Mouse (Mus musculus) myocyte (in vitro differentiated cells): ENCODE measurements around the gene Ifitm5. TPM values are rescaled to one million over a fixed set of nuclear protein-coding genes. Genes with fewer than 3 reads are reported as not detected.

Source experiments
- H3K27me3 ChIP-seq: one replicate; pipeline ENCODE4 v1.6.1; 2011; ENCODE audit not compliant: control insufficient read depth, insufficient read depth, insufficient read length
- H3K36me3 ChIP-seq: one replicate; pipeline ENCODE4 v1.6.1; 2011; ENCODE audit not compliant: control insufficient read depth, insufficient read depth
- H3K4me2 ChIP-seq: one replicate; pipeline ENCODE4 v1.6.1; 2011; ENCODE audit warnings: low read depth, control low read depth
- H3K4me3 ChIP-seq: one replicate; pipeline ENCODE4 v1.5.1; 2011; ENCODE audit warnings: mild to moderate bottlenecking, control low read depth, moderate library complexity
- H3K79me2 ChIP-seq: one replicate; pipeline ENCODE4 v1.6.1; 2011; ENCODE audit not compliant: control insufficient read depth, insufficient read depth
- H3ac ChIP-seq: one replicate; pipeline ENCODE4 v1.6.1; 2011; ENCODE audit not compliant: control insufficient read depth, insufficient read length
- CEBPB ChIP-seq: IDR thresholded peaks from 2 replicates; pipeline ENCODE4 v1.6.1; 2011; ENCODE audit warnings: mild to moderate bottlenecking, moderate library complexity; ENCODE audit not compliant: poor library complexity, insufficient read depth, severe bottlenecking
- E2F4 ChIP-seq: IDR thresholded peaks from one replicate; pipeline ENCODE4 v1.6.1; 2011; ENCODE audit warnings: mild to moderate bottlenecking, control low read depth, moderate library complexity; ENCODE audit not compliant: insufficient read depth
- MAX ChIP-seq: IDR thresholded peaks from one replicate; pipeline ENCODE4 v1.6.1; 2011; ENCODE audit warnings: low read depth, mild to moderate bottlenecking, control low read depth
- MYOD1 ChIP-seq, 3 experiments: IDR thresholded peaks; one replicate each; pipeline ENCODE4 v1.6.1; 2011; ENCODE audit warnings: control low read depth in 2 of 3, low read depth in 2 of 3, mild to moderate bottlenecking in 2 of 3, moderate library complexity in 1 of 3; ENCODE audit not compliant: insufficient read length in 2 of 3, control insufficient read depth in 1 of 3
- MYOG ChIP-seq, 3 experiments: IDR thresholded peaks; one replicate each; pipeline ENCODE4 v1.6.1; 2011; ENCODE audit warnings: control low read depth in 2 of 3, low read depth in 2 of 3, mild to moderate bottlenecking in 2 of 3; ENCODE audit not compliant: insufficient read length in 2 of 3, control insufficient read depth in 1 of 3, insufficient read depth in 1 of 3
- POLR2A ChIP-seq: IDR thresholded peaks from one replicate; pipeline ENCODE4 v1.6.1; 2011; ENCODE audit warnings: low read depth, mild to moderate bottlenecking, control low read depth, moderate library complexity; ENCODE audit not compliant: insufficient read length
- POLR2AphosphoS2 ChIP-seq: IDR thresholded peaks from one replicate; pipeline ENCODE4 v1.6.1; 2011; ENCODE audit warnings: low read depth, control low read depth; ENCODE audit not compliant: insufficient read length
- REST ChIP-seq: IDR thresholded peaks from one replicate; pipeline ENCODE4 v1.6.1; 2011; ENCODE audit warnings: mild to moderate bottlenecking, control low read depth, moderate library complexity; ENCODE audit not compliant: insufficient read depth, insufficient read length
- SRF ChIP-seq: IDR thresholded peaks from one replicate; pipeline ENCODE4 v1.6.1; 2011; ENCODE audit warnings: low read depth; ENCODE audit not compliant: control insufficient read depth, insufficient read length
- TCF12 ChIP-seq: IDR thresholded peaks from one replicate; pipeline ENCODE4 v1.6.1; 2011; ENCODE audit warnings: mild to moderate bottlenecking, control low read depth; ENCODE audit not compliant: poor library complexity, insufficient read depth, severe bottlenecking
- TCF3 ChIP-seq: IDR thresholded peaks from one replicate; pipeline ENCODE4 v1.6.1; 2011; ENCODE audit warnings: low read depth, control low read depth; ENCODE audit not compliant: insufficient read length
- USF1 ChIP-seq: IDR thresholded peaks from one replicate; pipeline ENCODE4 v1.6.1; 2011; ENCODE audit warnings: low read depth, mild to moderate bottlenecking, control low read depth, moderate library complexity
- polyA plus RNA-seq: library from polyadenylated mRNA; unstranded; fragments of >200 nt; fragmentation: generic; extraction: Trizol; gene quantifications from one replicate; pipeline ENCODE4 v1.2.1, GENCODE M21; 2012; ENCODE audit warnings: missing spikeins

The Ifitm5 gene
- polyA plus RNA-seq, 1 experiment: 0.47 TPM

DNA sequence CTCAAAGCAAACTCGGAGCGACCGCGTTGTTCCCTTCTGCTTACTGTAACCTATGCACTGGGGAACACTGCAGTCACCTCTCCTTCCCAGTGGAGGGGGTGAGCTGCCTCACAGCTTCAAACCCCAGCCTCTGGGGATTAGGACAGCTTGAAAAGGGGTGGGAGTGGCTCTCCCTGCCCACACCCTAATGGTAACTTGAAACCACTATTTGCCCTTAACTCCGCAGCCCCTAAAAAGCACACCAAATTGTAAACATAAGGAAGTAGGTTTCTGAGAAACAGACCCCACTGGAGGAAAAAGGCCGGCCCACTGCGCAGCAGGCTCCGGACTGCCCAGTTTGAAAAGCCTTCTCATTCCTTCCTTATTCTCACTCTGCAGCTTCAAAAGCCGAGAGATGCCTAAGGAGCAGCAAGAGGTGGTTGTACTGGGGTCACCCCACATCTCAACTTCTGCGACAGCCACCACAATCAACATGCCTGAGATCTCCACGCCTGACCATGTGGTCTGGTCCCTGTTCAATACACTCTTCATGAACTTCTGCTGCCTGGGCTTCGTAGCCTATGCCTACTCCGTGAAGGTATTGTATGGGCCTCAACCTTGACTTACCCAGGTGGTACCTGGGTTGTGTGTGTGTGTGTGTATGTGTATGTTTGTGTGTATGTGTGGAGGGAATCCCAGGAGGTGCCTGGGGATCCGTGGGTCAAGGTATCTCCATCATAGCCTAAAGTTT, 17.9 kb upstream of the Ifitm5 start:
- H3K36me3 ChIP-seq: no peaks in the 10 kb centered on the region
- H3ac ChIP-seq: no peak overlapping the region
- TF ChIP-seq TCF12: no peak
- peak overlapping the region; percentile 58 for H3K4me2 ChIP-seq
- H3K27me3 ChIP-seq: no peaks in the 10 kb centered on the region
- H3K79me2 ChIP-seq: no peaks in the 10 kb centered on the region
- no peak overlapping the region for H3K4me3 ChIP-seq

- H3K36me3 ChIP-seq: no peaks in the 10 kb centered on the region
- TF ChIP-seq TCF3 (no peak), MYOD1 (IDR thresholded peaks at IDR 0.05; ENCODE audit: control insufficient read depth in 1 of 3, insufficient read length in 2 of 3, low read depth in 2 of 3) (no peak), CEBPB (no peak), POLR2A (no peak), SRF (no peak)
- no peaks in the 10 kb centered on the region for H3K79me2 ChIP-seq
- no peak within 1 kb of the TSS for H3ac ChIP-seq
- H3K27me3 ChIP-seq: no peaks in the 10 kb centered on the region
- peak within 1 kb of the TSS; percentile 58 for H3K4me2 ChIP-seq
- no peak within 1 kb of the TSS for H3K4me3 ChIP-seq
Observed at GRCm38 (mm10) chr7:140966921-140967320, 16.8 kb upstream of the Ifitm5 start, which contains the start of gene Ifitm1. Gene Ifitm1 (plus strand): TSS chr7:140967221.

- Histone ChIP-seq H3K4me3 (no peak overlapping the region), H3K27me3 (no peaks in the 10 kb centered on the region), H3K79me2 (no peaks in the 10 kb centered on the region), H3K36me3 (no peaks in the 10 kb centered on the region), H3ac (no peak overlapping the region), H3K4me2 (no peak overlapping the region)
- TF ChIP-seq CEBPB (no peak), POLR2A (no peak), TCF3 (no peak), SRF (no peak), MYOD1 (IDR thresholded peaks at IDR 0.05; ENCODE audit: control insufficient read depth in 1 of 3, insufficient read length in 2 of 3, low read depth in 2 of 3) (no peak), USF1 (no peak), TCF12 (no peak), REST (no peak), POLR2AphosphoS2 (no peak), E2F4 (no peak), MAX (no peak), MYOG (IDR thresholded peaks at IDR 0.05; ENCODE audit: control insufficient read depth in 1 of 3, insufficient read depth in 1 of 3, insufficient read length in 2 of 3, low read depth in 2 of 3) (no peak)
Observed at GRCm38 (mm10) chr7:140962733-140963132, 12.6 kb upstream of the Ifitm5 start.

DNA sequence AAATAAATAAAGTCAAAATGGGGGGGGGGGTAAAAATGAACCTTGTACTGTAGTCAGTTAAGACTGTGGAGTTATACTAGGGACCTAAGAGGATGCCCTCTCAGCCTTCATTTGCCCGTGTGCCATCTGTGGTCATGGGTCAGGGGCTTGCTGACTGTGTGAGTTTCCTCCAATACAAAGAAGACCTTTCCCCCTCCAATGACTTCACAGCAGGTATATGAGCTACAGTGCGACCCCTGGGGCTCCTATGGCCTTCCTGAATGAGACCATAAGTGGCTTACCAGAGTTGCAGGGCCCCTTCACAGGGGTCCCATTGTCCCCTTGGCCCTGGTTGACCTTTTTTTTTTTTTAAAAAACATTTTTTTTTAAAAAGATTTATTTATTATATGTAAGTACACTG, 11.3 kb upstream of the Ifitm5 start:
- no peak overlapping the region for H3K4me3 ChIP-seq
- TF ChIP-seq MYOG (IDR thresholded peaks at IDR 0.05; ENCODE audit: control insufficient read depth in 1 of 3, insufficient read depth in 1 of 3, insufficient read length in 2 of 3, low read depth in 2 of 3) (no peak), POLR2A (no peak), REST (no peak), TCF3 (no peak), USF1 (no peak), POLR2AphosphoS2 (no peak)
- no peaks in the 10 kb centered on the region for H3K79me2 ChIP-seq
- H3K36me3 ChIP-seq: no peaks in the 10 kb centered on the region
- H3K4me2 ChIP-seq: no peak overlapping the region
- H3ac ChIP-seq: no peak overlapping the region
- no peaks in the 10 kb centered on the region for H3K27me3 ChIP-seq

DNA sequence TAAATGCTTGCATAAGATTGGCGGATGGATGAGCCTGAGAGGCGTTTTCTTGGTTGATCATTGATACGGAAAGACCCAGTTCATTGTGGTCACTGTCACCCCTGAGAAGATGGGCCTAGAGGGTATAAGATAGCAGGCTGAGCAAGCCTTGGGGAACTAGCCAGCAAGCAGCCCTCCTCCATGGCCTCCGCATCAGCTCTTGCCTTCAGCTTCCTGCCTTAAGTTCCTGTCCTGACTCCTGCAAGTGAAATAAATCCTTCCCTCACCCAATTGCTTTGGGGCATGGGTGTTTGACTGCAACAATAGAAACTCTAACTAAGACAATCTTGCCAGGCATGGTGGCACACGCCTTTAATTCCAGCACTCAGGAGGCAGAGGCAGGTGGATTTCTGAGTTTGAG, 9.9 kb upstream of the Ifitm5 start:
- no peaks in the 10 kb centered on the region for H3K27me3 ChIP-seq
- no peak overlapping the region for H3ac ChIP-seq
- H3K36me3 ChIP-seq: no peaks in the 10 kb centered on the region
- peaks cover 6% of the 10 kb centered on the region for H3K79me2 ChIP-seq
- no peak for TF ChIP-seq TCF3
- H3K4me2 ChIP-seq: no peak overlapping the region
- H3K4me3 ChIP-seq: no peak overlapping the region
